Mouse (Mus musculus): ENCODE results near the gene Paqr8.
"Not testable (repeated sequence)": the region's sequence is repeated elsewhere in the genome, so short reads cannot be mapped to it uniquely, and the experiment has no call there.

The Paqr8 gene

GRCm38 (mm10) chr1:20912115-20912514 lies 21.7 kb downstream of the Paqr8 start:
- DNase-seq (ENCODE audit: low spot score in 2 of 2), result no peak

GRCm38 (mm10) chr1:20912527-20913171 lies 22.2 kb downstream of the Paqr8 start:
- no peak for DNase-seq (ENCODE audit: low spot score in 2 of 2)

- no peak for DNase-seq (ENCODE audit: low spot score in 2 of 2)
These were observed 24.4 kb downstream of the Paqr8 start for GRCm38 (mm10) chr1:20914769-20915168.

DNA sequence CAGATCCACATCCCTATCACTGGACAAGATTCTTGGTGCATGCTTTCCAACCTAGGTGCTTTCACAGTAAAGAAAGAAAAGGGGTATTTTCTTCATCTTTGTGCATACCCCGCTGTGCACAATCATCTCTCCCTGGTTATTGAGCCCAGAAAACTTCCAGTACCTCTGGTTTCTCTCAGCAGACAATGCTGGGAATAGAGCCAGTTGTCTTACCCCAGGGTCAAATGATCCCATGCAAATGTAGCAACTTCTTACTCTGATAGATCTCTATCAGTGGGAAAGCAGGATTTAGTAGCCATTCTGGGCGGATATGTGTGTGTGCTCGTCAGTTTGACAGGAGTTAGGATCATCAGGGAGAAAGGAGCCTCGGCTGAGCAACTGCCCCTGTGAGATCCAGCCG lies 25.2 kb downstream of the Paqr8 start:
- no peak for DNase-seq (ENCODE audit: low spot score in 2 of 2)

GRCm38 (mm10) chr1:20917496-20918050 lies 27.2 kb downstream of the Paqr8 start:
- no peak for DNase-seq (ENCODE audit: low spot score in 2 of 2)

DNA sequence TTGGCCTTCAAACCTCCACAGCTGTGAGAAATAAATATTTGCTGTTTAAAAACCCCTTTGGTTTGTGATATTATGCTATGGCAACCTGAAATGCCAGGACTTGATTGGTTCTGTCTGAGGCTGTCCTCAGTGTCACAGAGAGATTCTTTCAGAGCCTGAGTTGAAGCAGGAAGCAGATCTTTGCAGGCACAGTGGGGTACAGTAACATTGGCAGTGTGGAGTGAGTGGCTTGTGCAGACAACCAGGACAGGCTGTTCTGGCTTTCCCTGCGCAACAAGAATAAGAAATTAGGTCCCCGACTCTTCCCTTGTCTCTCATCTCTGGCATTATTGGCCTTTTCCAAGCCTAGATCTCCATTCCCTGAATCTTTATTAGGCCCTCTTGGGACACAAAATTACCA lies 29.3 kb downstream of the Paqr8 start:
- DNase-seq (ENCODE audit: low spot score in 2 of 2), result no peak

- DNase-seq (ENCODE audit: low spot score in 2 of 2), result no peak
These were observed 30.7 kb downstream of the Paqr8 start for GRCm38 (mm10) chr1:20921081-20921528.

- no peak for DNase-seq (ENCODE audit: low spot score in 2 of 2)
These were observed 32.4 kb downstream of the Paqr8 start for GRCm38 (mm10) chr1:20922612-20923399.

DNA sequence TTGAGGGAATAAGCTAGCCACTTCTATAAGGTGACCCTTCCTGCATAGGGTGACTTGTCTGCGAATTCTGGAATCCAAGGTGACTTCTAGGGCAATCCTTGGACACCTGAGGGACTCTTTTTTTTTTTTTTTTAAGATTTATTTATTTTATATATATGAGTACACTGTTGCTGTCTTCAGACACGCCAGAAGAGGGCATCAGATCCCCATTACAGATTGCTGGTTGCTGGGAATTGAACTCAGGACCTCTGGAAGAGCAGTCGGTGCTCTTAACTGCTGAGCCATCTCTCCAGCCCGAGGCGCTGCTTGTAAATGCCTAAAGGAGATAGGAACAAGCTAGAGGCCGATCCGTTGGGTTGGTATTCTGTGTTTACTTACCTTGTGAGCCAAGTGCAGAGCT lies 34.9 kb downstream of the Paqr8 start:
- DNase-seq (ENCODE audit: low spot score in 2 of 2), result not testable (repeated sequence)

GRCm38 (mm10) chr1:20925926-20926325 lies 35.5 kb downstream of the Paqr8 start:
- no peak for DNase-seq (ENCODE audit: low spot score in 2 of 2)

DNA sequence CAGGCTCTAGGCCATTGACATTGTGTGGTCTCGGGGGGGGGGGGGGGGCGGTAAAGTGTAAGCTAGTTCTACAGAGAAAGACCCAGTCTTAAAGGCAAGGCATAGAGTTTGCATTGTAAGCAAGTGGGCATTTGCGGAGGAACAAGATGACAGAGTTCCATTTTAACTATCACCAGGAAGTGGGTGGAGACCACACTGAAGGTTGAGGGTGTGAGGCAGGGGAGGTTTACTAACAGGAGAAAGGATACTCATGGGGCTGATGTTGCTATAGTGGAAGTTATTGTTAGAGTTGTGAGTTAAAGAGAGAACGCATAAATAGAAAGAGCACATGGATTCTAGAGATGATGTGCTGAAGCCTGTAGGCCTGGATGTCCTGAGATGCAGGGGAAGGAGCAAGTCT lies 36.0 kb downstream of the Paqr8 start:
- no peak for DNase-seq (ENCODE audit: low spot score in 2 of 2)

GRCm38 (mm10) chr1:20928487-20928886 lies 38.1 kb downstream of the Paqr8 start:
- no peak for DNase-seq (ENCODE audit: low spot score in 2 of 2)

DNA sequence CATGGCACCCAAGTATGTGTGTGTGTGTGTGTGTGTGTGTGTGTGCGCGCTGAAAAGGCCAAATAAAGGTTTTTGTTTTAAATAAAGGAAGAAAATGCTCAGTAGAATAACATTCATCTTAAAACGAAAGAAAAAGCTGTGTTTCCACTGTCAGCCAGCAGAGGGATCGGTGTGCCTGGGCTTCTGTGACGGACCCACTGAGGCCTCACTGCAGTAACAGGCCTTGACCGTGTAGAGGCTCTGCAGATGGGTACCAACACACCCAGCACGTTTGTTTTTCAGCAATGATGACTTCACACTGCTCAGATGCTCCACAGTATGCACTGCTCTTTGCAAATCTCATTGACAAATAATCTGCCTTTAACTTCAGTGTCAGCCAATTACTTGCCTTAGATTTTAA lies 43.1 kb downstream of the Paqr8 start:
- DNase-seq (ENCODE audit: low spot score in 2 of 2), result peak in 1 of 2 experiments; percentile 72

GRCm38 (mm10) chr1:20935106-20935505 lies 44.7 kb downstream of the Paqr8 start:
- DNase-seq (ENCODE audit: low spot score in 2 of 2), result no peak

- no peak for DNase-seq (ENCODE audit: low spot score in 2 of 2)
These were observed 48.6 kb downstream of the Paqr8 start for GRCm38 (mm10) chr1:20939046-20939445.

DNA sequence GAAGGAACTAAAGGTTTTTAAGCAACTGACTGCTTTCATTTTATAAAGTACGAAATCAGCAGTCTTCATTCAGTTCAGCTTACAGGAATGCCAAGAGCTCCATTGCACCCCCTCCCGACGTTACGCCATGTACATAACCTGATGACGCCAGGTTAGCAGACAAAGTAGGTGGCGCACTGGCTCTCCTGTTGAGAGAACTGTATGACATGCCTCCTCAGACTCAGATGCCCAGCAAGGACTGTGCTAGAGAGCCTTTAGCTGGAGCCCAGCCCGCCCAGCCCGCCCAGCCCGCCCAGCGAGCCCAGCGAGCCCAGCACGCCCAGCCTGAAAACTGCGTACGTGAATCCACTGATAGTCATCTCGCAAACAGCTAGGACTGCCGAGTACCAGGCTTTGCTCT lies 49.7 kb downstream of the Paqr8 start:
- DNase-seq (ENCODE audit: low spot score in 2 of 2), result no peak

GRCm38 (mm10) chr1:20941322-20941721 lies 50.9 kb downstream of the Paqr8 start:
- no peak for DNase-seq (ENCODE audit: low spot score in 2 of 2)

DNA sequence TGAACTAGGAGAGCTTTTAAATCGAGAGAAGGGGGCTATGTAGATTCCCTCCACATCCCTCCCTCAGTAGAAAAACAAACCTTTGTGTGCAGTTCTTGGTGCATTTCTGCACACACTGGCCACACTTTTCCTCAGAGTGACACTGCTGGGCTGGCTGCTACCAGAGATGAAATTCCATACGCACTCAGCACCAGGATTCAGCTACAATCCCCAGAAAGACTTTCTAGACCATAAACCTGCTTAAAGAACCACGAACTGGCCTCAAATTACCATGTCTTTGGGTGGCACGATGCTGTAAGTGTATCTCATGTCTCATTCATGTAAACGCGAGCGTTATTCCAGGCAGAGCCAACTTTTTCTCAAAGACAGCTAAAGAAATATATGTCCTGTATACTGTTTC lies 51.5 kb downstream of the Paqr8 start:
- DNase-seq (ENCODE audit: low spot score in 2 of 2), result no peak

- DNase-seq (ENCODE audit: low spot score in 2 of 2), result no peak
These were observed 52.6 kb downstream of the Paqr8 start for GRCm38 (mm10) chr1:20943016-20943415.

DNA sequence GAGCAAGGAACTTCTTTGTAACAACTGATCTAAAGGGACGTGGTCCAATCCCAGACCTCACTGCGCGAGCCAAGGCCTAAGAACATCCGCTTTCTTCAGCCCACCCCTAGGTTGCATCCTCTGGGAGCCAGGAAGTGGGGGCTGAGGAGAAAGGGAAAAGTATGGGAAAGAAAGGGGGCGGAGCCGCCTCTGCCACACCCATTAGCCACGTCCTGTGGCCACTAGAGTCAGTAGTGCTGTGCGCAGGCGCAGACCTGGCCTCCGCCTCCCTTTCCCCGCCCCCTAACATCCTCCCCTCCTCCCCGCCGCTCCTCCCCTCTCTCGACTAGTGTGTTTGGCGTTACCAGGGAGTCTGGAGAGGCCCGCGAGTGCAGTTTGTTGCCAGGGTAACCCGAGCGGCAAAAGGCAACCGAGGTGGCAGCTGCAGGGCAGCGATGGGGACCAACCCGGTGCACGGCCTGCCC lies 60.9 kb downstream of the Paqr8 start, which contains the start of gene Efhc1:
Gene Efhc1, plus strand, starts transcription at position 327 of the 464 bp plus-strand sequence.
- DNase-seq (ENCODE audit: low spot score in 2 of 2), result peak; percentile 92 to 95

- DNase-seq (ENCODE audit: low spot score in 2 of 2), result no peak
These were observed 61.4 kb downstream of the Paqr8 start for GRCm38 (mm10) chr1:20951799-20952198.

DNA sequence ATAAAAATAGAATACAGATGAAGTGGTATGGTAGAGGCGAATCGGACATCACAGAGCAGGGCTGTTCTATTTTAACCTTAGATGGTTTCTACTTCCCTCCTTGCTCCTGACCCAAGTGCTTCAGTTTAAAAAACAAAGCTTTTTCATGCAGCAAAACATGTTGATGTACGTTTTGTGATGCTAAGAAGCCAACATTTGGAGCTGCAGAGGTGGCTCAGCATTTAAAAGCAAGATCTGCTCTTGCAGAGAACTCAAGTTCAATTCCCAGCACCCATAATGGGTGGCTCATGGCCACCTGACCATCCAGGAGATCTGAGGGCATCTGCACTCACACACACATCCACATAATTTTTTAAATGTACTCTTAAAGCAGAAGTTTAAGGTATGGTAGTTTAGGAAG lies 64.5 kb downstream of the Paqr8 start:
- no peak for DNase-seq (ENCODE audit: low spot score in 2 of 2)

- DNase-seq (ENCODE audit: low spot score in 2 of 2), result no peak
These were observed 79.2 kb downstream of the Paqr8 start for GRCm38 (mm10) chr1:20969642-20970041.
